Mouse (Mus musculus) stomach, embryonic 15.5 days (tissue): ENCODE data around the gene Tpi1. TPM values are rescaled to one million over a fixed set of nuclear protein-coding genes. Genes with fewer than 3 reads are reported as not detected.
A peak's percentile ranks its signal among the peaks of the same experiment; 100 is the strongest.

Source experiments
- ATAC-seq: fragments of 200-750 bp; cut with Nextera tagmentation; 2 replicates; pipeline ENCODE4 v1.8.0; 2017; ENCODE audit warnings: low read depth, moderate number of reproducible peaks, moderate TSS enrichment; ENCODE audit not compliant: insufficient read depth, low FRiP score
- H3K27ac ChIP-seq: fragments of 300-500 bp; sonication (generic); 2 replicates; pipeline ENCODE4 v1.5.1; 2015; ENCODE audit warnings: mild to moderate bottlenecking, inconsistent platforms
- H3K27me3 ChIP-seq: fragments of 300-500 bp; sonication (generic); replicated peaks from 2 replicates; pipeline ENCODE4 v1.6.1; 2015; ENCODE audit warnings: inconsistent platforms
- H3K36me3 ChIP-seq: fragments of 300-500 bp; sonication (generic); 2 replicates; pipeline ENCODE4 v1.6.1; 2015; ENCODE audit warnings: inconsistent platforms
- H3K4me1 ChIP-seq: fragments of 300-500 bp; sonication (generic); 2 replicates; pipeline ENCODE4 v1.6.1; 2015; ENCODE audit warnings: inconsistent platforms
- H3K4me2 ChIP-seq: fragments of 300-500 bp; sonication (generic); 2 replicates; pipeline ENCODE4 v1.6.1; 2015; ENCODE audit warnings: mild to moderate bottlenecking, inconsistent platforms
- H3K4me3 ChIP-seq: fragments of 300-500 bp; sonication (generic); replicated peaks from 2 replicates; pipeline ENCODE4 v1.5.1; 2015; ENCODE audit warnings: inconsistent platforms
- H3K9ac ChIP-seq: fragments of 300-500 bp; sonication (generic); 2 replicates; pipeline ENCODE4 v1.6.1; 2015; ENCODE audit warnings: inconsistent platforms
- H3K9me3 ChIP-seq: fragments of 300-500 bp; sonication (generic); 2 replicates; pipeline ENCODE4 v1.6.1; 2016; ENCODE audit warnings: inconsistent platforms
- WGBS: fragments of 180-500 bp; shearing (Covaris S2); methylation state at CpG from one replicate; pipeline ENCODE4 v1.1.7; 2015; 5-methylcytosine and 5-hydroxymethylcytosine counted together
- polyA plus RNA-seq: library from polyadenylated mRNA; unstranded; fragments of >200 nt; fragmentation: Nextera tagmentation; extraction: Ambion mirVana; gene quantifications from 2 replicates; pipeline ENCODE4 v1.2.1, GENCODE M21; 2015

The Tpi1 gene
- polyA plus RNA-seq, 1 experiment from 2014 or later: 914 TPM

- Histone ChIP-seq H3K9ac (no peak overlapping the region), H3K36me3 (no peaks in the 10 kb centered on the region), H3K4me1 (peaks cover under 1% of the 10 kb centered on the region; the same call in 1 of the 2 replicates), H3K4me2 (no peak overlapping the region), H3K4me3 (no peak overlapping the region), H3K9me3 (no peaks in the 10 kb centered on the region), H3K27me3 (no peaks in the 10 kb centered on the region), H3K27ac (no peak overlapping the region)
- 68% methylated on average over 10 of the region's 10 CpGs for WGBS
- no peak for ATAC-seq
Observed at GRCm38 (mm10) chr6:124787722-124788121, 26.4 kb downstream of the Tpi1 start.

- H3K4me2 ChIP-seq: no peak overlapping the region
- WGBS: 50% methylated on average over 8 of the region's 8 CpGs
Observed at GRCm38 (mm10) chr6:124786756-124787420, 27.2 kb downstream of the Tpi1 start.

GRCm38 (mm10) chr6:124782436-124782835 lies 31.7 kb downstream of the Tpi1 start:
- Histone ChIP-seq H3K4me2 (peak overlapping the region; percentile 40), H3K27ac (no peak overlapping the region), H3K27me3 (peaks cover 6% of the 10 kb centered on the region; the same call in 1 of the 2 replicates), H3K9me3 (no peaks in the 10 kb centered on the region), H3K9ac (no peak overlapping the region), H3K4me1 (peaks cover 9% of the 10 kb centered on the region), H3K4me3 (peak overlapping the region; percentile 23), H3K36me3 (no peaks in the 10 kb centered on the region)
- 23% methylated on average over 6 of the region's 6 CpGs for WGBS
- ATAC-seq: no peak

More at GRCm38 (mm10) chr6:124786756-124787420, 27.2 kb downstream of the Tpi1 start:
- ATAC-seq: no peak
- H3K9ac ChIP-seq: no peak overlapping the region
- no peaks in the 10 kb centered on the region for H3K9me3 ChIP-seq
- H3K4me3 ChIP-seq: no peak overlapping the region
- H3K27me3 ChIP-seq: no peaks in the 10 kb centered on the region
- H3K36me3 ChIP-seq: no peaks in the 10 kb centered on the region
- H3K4me1 ChIP-seq: peaks cover 4% of the 10 kb centered on the region; the same call in 1 of the 2 replicates
- H3K27ac ChIP-seq: no peak overlapping the region

- Histone ChIP-seq H3K27me3 (peaks cover 6% of the 10 kb centered on the region; the same call in 1 of the 2 replicates), H3K36me3 (no peaks in the 10 kb centered on the region), H3K9ac (no peak overlapping the region), H3K4me1 (peaks cover 9% of the 10 kb centered on the region), H3K4me3 (no peak overlapping the region), H3K4me2 (no peak overlapping the region), H3K9me3 (no peaks in the 10 kb centered on the region), H3K27ac (no peak overlapping the region)
- no peak for ATAC-seq
- 82% methylated on average over 7 of the region's 7 CpGs for WGBS
Observed at GRCm38 (mm10) chr6:124780917-124781316, 33.2 kb downstream of the Tpi1 start.

GRCm38 (mm10) chr6:124779984-124780416 lies 34.1 kb downstream of the Tpi1 start:
- no peak overlapping the region for H3K9ac ChIP-seq
- H3K9me3 ChIP-seq: no peaks in the 10 kb centered on the region
- H3K4me3 ChIP-seq: peak overlapping the region; percentile 33
- H3K27me3 ChIP-seq: peaks cover 6% of the 10 kb centered on the region; the same call in 1 of the 2 replicates
- H3K36me3 ChIP-seq: no peaks in the 10 kb centered on the region
- H3K4me1 ChIP-seq: peaks cover 9% of the 10 kb centered on the region
- H3K27ac ChIP-seq: no peak overlapping the region
- peak overlapping the region; percentile 70 for H3K4me2 ChIP-seq
- no peak for ATAC-seq
- 8% methylated on average over 10 of the region's 10 CpGs for WGBS

- 3% methylated on average over 23 of the region's 23 CpGs for WGBS
- ATAC-seq: no peak
- Histone ChIP-seq H3K4me1 (peaks cover 9% of the 10 kb centered on the region), H3K27me3 (peaks cover 6% of the 10 kb centered on the region; the same call in 1 of the 2 replicates), H3K36me3 (no peaks in the 10 kb centered on the region), H3K27ac (no peak within 1 kb of the TSS), H3K4me2 (peak within 1 kb of the TSS; percentile 70), H3K9me3 (no peaks in the 10 kb centered on the region), H3K4me3 (peak within 1 kb of the TSS; percentile 33), H3K9ac (0 out of 2 replicates have a peak within 1 kb of the TSS, but pooled peaks have one; percentile 4)
Observed at GRCm38 (mm10) chr6:124779222-124779983, 34.7 kb downstream of the Tpi1 start, which contains the start of gene Lrrc23. Gene Lrrc23, minus strand, starts transcription at chr6:124779727.

GRCm38 (mm10) chr6:124770511-124770910 lies 43.6 kb downstream of the Tpi1 start:
- Histone ChIP-seq H3K4me3 (no peak overlapping the region), H3K36me3 (no peaks in the 10 kb centered on the region), H3K4me1 (peaks cover 18% of the 10 kb centered on the region), H3K27ac (no peak overlapping the region), H3K9ac (no peak overlapping the region), H3K27me3 (peaks cover 7% of the 10 kb centered on the region; the same call in 1 of the 2 replicates), H3K9me3 (no peaks in the 10 kb centered on the region), H3K4me2 (no peak overlapping the region)
- no peak for ATAC-seq
- 84% methylated on average over 15 of the region's 15 CpGs for WGBS

- H3K9me3 ChIP-seq: no peaks in the 10 kb centered on the region
- H3K36me3 ChIP-seq: no peaks in the 10 kb centered on the region
- peak overlapping the region; percentile 56; the same call in 1 of the 2 replicates for H3K4me3 ChIP-seq
- H3K4me1 ChIP-seq: peaks cover 18% of the 10 kb centered on the region
- H3K4me2 ChIP-seq: peak overlapping the region; percentile 95
- H3K27me3 ChIP-seq: peaks cover 7% of the 10 kb centered on the region; the same call in 1 of the 2 replicates
- WGBS: 51% methylated on average over 7 of the region's 7 CpGs
- H3K27ac ChIP-seq: no peak overlapping the region
- ATAC-seq: no peak
- no peak overlapping the region for H3K9ac ChIP-seq
Observed at GRCm38 (mm10) chr6:124770013-124770412, 44.1 kb downstream of the Tpi1 start.

- H3K36me3 ChIP-seq: no peaks in the 10 kb centered on the region
- H3K27me3 ChIP-seq: peaks cover 7% of the 10 kb centered on the region; the same call in 1 of the 2 replicates
- peak within 1 kb of the TSS; percentile 95 for H3K4me2 ChIP-seq
- H3K4me3 ChIP-seq: peak within 1 kb of the TSS; percentile 56
- H3K9me3 ChIP-seq: no peaks in the 10 kb centered on the region
- WGBS: 1% methylated on average over 52 of the region's 54 CpGs
- H3K27ac ChIP-seq: no peak within 1 kb of the TSS
- peaks cover 18% of the 10 kb centered on the region for H3K4me1 ChIP-seq
- peak; percentile 67; the same call in 1 of the 2 replicates for ATAC-seq
- peak within 1 kb of the TSS; percentile 43 for H3K9ac ChIP-seq
Observed at GRCm38 (mm10) chr6:124769101-124769765, 44.9 kb downstream of the Tpi1 start, which contains the start of gene Eno2. Gene Eno2, minus strand, starts transcription at chr6:124769673.

GRCm38 (mm10) chr6:124768704-124769044 lies 45.4 kb downstream of the Tpi1 start:
- 7% methylated on average over 9 of the region's 9 CpGs for WGBS
- H3K27ac ChIP-seq: no peak overlapping the region

GRCm38 (mm10) chr6:124767920-124768703 lies 46.0 kb downstream of the Tpi1 start:
- H3K27me3 ChIP-seq: peaks cover 7% of the 10 kb centered on the region; the same call in 1 of the 2 replicates
- H3K9me3 ChIP-seq: no peaks in the 10 kb centered on the region
- WGBS: 37% methylated on average over 19 of the region's 19 CpGs
- H3K4me2 ChIP-seq: peak overlapping the region; percentile 95
- H3K36me3 ChIP-seq: no peaks in the 10 kb centered on the region
- H3K4me3 ChIP-seq: peak overlapping the region; percentile 56; the same call in 1 of the 2 replicates
- ATAC-seq: 0 out of 2 replicates have a peak, but pooled peaks have one; percentile 33
- no peak overlapping the region for H3K9ac ChIP-seq
- H3K4me1 ChIP-seq: peaks cover 18% of the 10 kb centered on the region
- no peak overlapping the region for H3K27ac ChIP-seq

More at GRCm38 (mm10) chr6:124768704-124769044, 45.4 kb downstream of the Tpi1 start:
- no peaks in the 10 kb centered on the region for H3K36me3 ChIP-seq
- H3K9ac ChIP-seq: no peak overlapping the region
- H3K27me3 ChIP-seq: peaks cover 7% of the 10 kb centered on the region; the same call in 1 of the 2 replicates
- no peaks in the 10 kb centered on the region for H3K9me3 ChIP-seq
- peak overlapping the region; percentile 56 for H3K4me3 ChIP-seq
- peaks cover 18% of the 10 kb centered on the region for H3K4me1 ChIP-seq
- peak overlapping the region; percentile 95 for H3K4me2 ChIP-seq
- ATAC-seq: no peak
